Mouse (Mus musculus): Measurements from ENCODE around the gene Dnase1l2.
A peak's percentile ranks its signal among the peaks of the same experiment; 100 is the strongest.

Dnase1l2 gene

DNA sequence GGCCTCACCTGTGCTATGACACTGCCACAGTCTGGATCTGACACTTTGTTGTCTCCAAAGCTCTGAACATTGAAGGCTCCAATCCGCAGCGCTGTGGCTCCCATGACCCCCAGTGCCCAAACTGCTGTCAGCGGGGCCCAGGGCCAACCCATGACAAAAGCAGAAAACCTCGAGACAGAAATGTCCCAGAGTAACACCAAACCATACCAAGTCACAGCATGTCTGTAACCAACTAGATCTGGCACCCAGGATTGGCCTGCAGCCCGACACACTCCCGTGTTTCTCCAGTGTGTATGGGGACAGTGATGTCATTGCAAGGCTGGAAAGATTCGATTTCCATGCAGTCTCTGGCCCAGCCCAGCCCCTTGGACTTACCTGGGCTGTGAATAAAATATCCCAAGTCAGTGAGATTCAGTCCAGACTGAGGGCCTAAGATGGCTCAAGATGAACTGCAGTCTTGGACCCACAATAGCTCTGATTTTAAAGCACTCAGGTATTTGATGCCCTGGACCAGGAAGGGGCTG lies at the start of gene Dnase1l2:
TSS of gene Dnase1l2 (minus strand) at position 474 of the 524 bp plus-strand sequence.
- no peak for DNase-seq

DNA sequence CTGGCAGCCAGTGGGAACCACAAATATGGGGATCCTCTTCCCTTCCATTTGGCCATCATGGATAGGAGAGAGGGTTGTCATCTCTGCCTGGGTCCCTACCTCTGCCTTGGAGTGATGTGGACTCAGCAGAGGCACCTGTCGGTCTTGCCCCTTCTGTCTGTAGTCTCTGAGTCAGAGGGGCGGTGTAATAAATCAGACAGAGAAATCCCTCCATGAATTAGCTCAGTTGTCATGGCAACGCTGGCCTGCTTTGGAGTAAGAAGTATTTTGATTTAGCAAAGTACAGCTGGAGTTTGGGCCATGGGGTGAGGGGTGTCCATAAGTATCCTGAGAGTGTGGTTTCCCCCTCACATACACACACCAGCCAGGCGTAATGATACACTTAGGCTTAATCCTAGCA lies 47.5 kb upstream of the Dnase1l2 start:
- DNase-seq = peak; percentile 27

DNA sequence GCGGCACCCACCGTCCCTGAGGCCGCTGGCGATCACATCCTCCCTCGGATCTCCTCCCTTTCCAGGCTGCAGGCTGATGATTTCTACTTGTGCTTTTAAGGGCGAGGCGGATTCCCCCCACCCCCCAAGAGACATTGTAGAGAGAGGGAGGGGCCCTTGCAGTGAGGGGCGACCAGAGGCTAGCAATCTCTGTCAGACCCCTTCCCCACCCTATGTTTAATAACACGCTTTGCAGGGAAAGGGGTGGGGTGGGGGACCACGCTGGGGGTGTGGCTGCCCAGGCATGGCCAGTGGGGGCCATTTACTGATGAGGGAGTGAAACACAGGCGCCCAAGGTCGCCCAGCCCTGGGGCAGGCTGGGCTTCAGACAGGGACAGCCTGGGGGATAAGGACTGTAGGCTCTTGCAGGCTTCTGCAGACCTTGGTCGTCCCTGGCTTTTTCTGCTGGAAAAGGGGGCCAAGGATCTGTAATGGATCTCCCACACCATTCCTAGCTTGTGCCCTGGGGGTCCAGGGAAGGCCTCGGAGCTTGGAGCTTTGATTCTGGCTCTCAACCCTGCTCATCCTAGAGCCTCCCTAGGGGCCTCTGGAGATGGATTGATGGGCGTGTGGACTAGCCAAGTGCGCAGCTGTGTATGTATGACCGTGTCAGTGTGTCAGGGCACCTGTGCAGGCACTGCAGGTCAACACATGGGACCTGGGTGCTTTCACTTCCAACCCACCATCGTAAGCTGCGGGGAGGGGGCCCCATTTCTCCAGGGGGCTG lies 46.5 kb upstream of the Dnase1l2 start:
- DNase-seq = peak; percentile 35

DNA sequence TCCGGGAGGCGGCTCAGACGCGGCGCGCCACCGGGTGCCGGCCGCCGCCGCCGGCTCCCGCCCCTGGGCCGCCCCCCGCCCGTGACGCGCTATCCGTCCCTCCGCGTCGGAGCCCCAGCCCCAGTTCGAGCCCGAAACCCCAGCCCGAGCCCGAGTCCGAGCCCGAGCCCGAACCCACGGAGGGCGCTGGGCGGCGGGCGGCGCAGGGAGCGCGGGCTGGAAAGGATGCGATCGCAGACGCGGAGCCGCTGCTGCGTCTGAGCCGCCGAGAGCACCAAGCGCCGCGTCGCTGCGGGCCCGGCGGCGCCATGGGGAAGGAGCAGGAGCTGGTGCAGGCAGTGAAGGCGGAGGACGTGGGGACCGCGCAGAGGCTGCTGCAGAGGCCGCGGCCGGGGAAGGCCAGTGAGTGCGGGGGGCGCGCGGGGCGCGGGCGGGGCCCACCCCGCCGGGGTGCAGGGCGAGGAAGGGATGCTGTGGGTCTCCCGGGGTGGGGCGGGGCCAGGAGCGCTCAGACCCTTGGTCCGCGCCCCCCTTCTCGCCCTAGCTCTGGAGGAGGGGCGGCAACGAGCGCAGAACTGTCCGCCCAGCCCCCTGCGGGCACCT lies 45.9 kb upstream of the Dnase1l2 start:
- peak; percentile 80 for DNase-seq

DNA sequence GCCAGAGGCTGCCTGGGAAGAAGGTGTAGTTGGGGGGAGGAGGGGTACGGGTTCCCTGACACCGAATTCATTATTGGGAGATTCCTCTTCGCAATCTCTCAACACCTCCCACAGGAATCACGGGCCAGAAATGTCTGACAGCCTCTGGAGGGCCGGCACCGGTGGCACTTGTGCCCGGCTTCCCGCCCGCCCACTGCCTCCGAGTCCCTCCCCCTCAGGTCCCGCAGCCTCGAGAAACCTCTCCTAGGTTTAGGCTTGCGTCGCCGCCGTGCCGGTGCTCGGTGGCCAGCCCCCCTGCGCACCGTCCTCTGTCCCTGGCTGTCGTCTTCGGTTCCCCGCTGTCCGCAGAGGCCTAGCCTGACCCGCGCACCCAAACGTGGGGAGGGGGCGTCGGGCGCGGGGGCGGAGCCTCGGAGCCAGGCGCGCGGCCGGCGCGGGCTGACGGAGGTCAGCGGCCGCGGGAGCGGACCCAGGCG lies 45.3 kb upstream of the Dnase1l2 start, which contains the start of gene Caskin1:
TSS of gene Caskin1 (plus strand) at position 416 of the 476 bp plus-strand sequence.
- DNase-seq = peak; percentile 82

DNA sequence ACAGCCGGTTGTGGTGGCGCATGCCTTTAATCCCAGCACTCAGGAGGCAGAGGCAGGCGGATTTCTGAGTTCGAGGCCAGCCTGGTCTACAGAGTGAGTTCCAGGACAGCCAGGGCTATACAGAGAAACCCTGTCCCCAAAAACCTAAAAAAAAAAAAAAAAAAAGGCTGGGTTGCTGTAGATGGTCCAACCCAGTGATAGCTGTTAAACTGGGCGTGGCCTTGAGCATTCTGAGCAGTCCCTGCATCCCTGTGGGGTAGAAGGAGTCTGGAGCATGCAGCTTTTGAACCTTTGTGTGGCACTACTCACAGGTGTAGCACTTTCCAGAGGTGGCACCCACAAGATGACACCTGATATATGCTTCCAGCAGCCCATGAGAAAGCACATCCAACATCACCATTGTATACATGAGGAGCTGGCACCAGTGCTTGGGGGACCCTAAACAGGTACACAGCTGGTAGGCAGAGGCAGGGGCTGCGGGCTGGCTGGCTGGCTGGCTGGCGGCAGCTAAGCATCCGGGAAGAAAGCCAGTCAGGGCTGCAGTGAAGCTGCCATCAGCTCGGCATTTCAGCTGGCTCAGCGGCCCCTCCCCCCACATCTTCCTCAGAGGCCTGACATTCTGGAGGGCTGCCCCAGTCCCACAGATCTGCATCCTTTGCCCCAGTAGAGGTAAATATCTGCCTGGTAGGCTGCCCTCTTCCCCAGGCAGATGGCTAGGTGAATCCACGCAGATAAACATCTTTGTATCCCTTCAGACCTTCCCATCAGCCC lies 42.4 kb upstream of the Dnase1l2 start:
- DNase-seq = peak; percentile 23

DNA sequence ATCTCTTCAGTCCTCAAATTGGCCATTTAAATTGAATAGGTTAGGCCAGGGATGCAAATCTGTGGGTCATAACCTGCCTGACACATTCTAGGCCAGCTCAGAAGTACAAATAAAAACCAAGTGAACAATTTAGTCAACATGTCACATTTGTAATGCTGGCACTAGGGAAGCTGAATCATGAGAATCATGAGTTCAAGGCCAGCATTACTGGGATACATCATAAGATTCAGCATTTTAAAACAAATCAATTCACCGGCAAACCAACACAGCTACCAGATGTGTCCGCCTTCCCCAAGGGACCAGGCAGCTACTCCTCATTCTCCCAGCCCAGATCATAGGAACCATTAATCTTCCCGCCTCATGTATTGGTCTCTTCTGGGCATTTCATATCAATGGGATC lies 40.6 kb upstream of the Dnase1l2 start:
- no peak for DNase-seq

DNA sequence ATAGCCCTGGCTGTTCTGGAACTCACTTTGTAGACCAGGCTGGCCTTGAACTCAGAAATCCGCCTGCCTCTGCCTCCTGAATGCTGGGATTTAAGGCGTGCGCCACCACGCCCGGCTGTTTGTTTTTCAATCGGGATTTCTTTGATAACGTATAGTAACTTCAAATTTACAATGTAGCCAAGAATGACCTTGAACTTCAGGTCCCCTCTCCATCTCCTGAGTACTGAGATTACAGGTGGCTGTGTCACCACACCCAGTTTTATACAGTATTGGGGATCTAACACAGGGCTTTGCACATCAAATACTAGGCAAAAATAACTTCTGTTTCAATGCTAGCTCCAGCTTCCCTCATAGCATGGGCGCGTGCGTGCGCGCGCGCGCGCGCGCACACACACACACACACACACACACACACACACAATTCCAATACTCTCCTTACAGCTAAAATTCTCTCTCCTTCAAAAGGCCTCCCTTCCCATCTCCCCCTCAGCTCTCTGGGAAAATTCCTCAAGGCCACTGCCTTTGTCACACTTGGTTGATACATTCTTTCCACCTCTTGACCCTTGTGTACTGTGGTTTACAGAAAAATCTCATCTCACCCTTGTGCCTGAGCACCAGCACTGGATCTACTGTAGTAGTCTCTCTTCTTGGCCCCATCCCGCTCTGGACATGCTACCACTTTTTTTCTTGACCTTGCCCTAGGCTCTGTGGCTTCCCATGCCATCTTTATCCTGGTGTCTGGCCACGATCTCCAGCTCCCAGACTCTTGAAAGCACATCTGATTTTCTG lies 38.3 kb upstream of the Dnase1l2 start:
- no peak for DNase-seq

DNA sequence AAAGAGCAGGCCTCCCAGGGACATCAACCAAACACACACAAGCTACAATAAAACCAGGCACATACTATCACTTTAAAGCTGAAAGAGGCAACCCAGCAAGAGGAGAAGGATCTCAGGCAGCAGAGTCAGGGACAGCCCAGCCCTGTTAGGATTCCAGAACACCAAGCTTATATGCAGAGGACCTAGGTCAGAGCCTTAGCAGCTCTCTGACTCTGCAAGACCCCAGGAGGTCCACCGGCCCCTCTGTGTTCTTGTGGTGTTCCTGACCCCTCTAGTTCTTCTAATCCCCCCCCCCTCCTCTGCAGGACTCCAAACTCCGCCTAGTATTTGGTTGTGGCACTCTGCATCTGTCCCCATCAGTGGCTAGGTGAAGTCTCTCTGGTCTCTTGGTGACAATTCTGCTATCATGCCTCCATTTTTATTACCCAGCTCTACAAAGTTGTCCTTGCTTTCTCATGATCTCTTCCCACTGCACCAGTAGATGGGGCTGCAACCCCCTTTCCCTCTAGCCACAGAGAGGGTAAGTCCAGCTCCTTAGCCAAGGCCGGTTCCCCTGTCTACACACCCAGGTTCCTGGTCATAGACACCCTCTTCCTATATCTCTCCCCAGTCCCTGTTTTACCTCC lies 37.4 kb upstream of the Dnase1l2 start:
- peak; percentile 49 for DNase-seq

DNA sequence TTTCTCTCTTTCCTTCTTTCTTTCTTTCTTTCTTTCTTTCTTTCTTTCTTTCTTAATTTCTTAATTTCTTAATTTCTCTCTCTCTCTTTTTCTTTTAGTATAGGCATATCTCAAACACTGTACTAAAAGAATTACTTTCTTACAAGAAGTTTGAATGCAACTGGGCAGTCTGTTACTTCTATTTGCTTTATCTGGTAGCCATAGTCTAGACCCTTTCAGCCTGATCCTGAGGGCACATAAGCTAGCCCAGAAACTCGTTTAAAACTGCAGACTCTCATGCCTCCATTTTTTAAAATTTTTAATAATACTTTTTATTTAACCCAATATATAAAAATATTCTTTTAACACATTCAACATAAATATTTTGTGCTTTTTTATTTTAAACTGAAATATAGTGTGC lies 36.5 kb upstream of the Dnase1l2 start:
- DNase-seq = no peak

DNA sequence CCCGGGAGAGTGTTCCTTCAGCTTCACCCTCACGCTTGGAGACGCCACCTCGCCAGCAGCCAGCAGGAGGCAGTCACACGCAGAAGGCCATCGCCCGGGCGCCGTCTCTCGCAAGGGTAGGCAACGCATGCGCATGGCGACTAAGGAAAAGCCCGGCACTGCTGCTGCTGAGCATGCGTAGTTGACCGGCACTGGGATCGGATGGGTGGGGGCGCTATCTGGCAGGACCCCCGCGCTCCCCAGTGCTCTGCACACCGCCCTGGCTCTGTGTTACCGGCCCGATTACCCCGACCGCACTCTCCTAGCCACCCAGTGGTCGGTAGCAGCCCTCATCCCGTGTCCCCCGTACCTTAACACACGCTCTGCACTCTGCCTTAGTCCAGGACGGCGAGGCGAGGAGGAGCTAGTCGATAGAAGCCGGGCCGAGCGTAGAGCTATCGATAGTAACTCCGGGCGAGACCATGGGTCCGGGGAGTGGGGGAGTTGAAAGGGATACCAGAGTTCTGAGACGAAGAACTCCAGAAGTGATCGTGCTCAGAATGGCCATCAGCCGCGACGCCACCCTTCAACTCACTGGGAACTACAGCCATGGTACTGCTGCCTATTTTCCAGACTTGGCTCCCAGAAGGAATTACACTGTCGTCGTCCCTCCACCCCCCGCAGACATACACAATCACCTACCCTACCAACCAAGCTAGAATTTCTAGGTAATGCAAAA lies 35.9 kb upstream of the Dnase1l2 start, which contains the start of gene Mlst8:
TSS of gene Mlst8 (minus strand) at position 416 of the 718 bp plus-strand sequence.
- DNase-seq = peak; percentile 97

DNA sequence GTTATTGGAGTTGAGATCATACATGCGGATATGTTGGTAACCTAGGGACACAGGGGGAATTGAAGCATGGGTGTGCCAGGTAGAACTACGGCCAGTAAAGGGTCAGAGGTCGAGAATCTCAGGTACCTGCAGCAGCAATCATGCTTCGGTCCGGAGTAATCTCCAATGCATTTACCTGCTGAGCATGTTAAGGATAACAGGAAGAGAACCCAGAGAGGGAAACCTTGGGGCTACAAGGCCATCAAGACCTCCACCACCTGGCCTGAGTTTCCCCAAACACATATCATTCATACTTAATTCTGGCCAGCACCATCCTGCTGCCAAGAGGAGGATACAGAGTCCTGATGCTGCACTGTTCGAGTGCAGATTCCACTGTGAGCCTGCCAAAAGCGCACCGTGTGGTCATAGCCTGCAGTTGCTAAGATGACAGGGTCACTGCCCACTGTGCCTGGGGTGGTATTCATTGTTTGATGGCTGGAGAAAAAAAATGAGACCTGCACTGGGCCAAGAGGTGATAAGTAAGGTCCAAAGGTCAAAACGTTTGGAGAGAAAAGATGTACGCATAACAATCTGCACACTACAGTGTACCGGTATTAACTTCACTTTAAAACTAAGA lies 35.2 kb upstream of the Dnase1l2 start:
- DNase-seq = no peak

DNA sequence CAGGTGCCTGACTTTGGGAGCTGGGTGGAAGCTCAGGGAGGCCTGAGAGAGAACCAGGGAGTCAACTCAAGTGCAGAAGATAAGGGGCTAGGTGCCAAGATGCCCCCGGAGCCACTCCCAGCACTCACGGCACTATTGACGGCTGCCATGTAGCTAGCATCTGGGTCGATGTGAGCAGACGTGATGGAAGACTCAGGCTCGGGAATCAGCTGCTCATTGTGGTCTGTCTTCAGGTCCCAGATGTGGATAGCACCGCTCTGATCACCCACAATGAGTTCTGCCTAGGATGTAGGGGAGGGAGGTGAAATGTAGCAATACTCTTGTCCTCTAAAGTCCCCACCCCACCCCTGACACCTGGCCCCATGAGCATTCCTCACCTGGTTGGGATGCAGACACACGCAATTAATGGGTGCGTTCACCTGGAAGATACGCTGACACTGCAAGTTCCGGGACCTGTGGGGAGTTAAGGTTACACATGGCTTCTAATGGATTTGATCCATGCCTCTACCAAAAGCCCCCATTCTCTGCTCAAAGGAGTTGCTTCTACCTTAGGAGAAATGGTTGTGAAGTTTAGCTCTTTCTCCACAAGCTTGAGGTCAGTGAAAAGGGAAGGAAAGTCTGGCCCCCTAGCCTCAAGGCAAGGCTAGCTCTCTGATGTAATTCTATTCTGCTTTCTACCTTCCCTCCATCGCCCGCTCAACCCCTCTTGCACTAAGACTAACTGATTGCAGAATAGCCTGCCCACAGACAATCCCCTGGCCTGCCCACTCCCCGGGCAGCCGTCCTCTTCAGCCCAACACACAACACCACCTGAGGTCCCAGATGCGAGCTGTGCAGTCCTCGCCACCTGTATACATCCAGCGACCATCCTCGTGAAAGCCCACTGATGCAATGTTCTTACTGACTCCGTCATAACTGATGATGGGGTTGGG lies 34.4 kb upstream of the Dnase1l2 start:
- DNase-seq = no peak

DNA sequence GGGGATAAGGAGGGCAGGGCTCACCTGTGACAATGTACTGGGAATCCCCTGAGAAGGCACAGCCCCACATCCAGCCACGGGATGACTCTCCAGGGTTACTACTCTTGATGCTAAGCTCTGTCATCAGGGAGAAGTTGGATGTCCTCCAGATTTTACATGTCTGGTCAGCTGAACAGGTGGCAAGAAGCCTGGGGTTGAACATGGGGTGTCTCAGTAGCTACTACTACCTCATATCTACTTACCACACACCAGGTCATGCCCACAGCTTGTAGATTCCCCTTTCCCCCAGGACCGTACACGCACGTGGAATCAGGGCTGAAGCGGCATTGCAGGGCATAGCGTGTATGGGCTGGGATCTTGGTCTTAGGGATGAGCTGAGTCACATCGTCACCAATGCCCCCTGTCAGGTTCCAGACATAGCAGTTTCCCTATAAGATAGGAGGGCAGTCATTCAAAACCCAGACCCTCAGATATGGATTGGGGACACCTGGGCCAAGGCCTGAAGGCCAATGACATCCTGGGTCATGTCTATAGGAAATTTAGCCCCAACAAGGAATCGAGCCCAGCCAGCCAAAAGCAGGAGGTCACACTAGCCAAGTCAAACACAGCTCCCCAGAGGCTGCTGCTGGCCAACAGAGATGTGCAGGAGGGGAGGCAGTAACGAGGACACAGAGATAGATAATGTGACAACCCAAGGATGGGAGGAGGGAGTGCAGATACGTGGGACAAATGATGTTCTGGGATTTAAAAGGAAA lies 33.3 kb upstream of the Dnase1l2 start:
- DNase-seq = no peak

DNA sequence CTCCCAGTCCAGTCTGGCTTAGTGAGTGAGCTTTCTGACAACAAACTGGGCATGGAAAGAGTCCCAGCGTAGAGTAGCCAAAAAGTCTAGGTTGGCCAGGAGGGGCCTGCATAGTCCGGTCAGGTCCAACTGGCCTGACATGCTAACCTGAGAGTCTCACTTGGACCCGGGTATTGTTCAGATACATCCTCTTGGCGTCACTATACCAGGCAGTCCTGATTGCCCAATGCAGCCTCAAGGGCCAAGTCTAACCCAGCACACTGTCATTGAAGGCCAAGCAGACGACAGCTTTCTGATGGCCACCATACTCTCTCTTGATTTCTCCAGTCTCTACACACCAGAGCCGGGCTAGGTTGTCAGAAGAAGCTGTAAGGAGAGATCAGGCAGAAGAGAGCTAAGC lies 32.7 kb upstream of the Dnase1l2 start:
- no peak for DNase-seq

DNA sequence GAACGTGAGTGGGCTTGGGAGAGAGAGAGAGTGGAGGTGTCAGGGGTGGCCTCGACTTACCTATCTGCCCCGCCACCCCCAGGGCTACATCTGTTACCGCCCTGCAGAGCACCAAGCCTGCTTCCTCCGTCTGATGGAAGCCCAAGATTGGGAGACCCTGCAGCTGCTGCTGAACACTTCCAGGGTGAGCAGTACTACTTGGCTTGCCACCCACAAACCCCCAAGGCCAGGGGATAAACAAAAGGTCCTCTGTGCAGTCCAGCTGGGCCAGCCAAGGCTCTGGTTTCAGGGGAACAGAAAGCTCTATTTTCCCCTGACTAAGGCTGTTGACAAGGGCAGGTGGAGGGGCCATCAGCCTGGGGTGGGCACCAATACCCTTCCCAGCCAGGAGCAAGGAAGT lies 31.7 kb upstream of the Dnase1l2 start:
- no peak for DNase-seq

DNA sequence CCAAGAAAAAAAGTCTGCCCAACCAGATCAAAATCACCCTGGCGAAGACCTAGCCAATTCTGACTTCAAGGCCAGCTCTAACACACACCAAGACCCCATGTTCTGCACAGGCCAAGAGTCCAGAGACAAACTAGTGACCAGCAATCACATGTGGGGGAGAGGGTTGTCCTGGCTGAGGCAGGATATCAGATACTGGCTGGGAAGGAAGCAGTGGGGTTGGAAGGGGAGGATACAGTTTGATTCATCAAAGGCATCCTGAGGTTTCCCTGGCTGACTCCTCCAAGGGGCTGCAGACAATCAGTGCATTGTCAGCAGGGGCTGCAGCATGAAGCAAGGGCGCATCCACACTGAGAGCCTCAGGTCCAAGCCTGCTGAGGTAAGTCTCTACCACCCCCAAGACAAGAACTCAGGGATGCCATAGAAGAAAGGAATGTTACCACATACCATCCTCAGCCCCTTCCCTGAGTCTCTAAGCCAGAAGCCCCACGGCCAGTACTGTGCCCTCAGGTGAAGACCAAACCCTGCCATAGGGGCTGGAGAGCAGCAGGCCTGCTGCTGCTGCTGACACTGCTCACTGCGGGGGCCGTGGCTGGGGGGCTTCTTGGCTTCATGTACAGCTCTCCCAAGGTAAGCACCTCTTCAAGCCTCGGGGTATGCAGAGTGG lies 30.8 kb upstream of the Dnase1l2 start, which contains the start of gene Bricd5:
TSS of gene Bricd5 (plus strand) at position 273 of the 664 bp plus-strand sequence.
- no peak for DNase-seq

DNA sequence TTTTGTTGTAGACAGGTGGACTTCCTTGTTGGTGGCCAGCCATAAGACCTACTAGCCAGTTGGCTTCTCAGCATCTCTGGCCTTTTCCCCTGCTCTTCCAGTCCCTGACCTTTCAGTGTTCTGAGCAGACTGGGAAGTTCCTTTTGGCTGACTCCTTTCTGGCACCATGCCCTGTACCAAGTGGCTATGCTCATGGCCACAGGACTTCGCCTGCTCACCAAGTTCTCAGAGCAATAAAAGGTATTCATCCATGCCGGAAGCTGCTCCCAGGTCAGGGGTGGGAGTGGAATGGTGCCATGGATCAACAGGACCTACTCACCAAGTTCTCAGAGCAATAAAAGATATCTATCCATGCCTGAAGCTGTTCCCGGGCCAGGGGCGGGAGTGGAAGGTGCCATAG lies 29.6 kb upstream of the Dnase1l2 start:
- DNase-seq = no peak

Measured in retina, postnatal 1 day (tissue).